Comparison of ENCODE assay signal across 22 mouse cellular contexts in the genomic region with DNA sequence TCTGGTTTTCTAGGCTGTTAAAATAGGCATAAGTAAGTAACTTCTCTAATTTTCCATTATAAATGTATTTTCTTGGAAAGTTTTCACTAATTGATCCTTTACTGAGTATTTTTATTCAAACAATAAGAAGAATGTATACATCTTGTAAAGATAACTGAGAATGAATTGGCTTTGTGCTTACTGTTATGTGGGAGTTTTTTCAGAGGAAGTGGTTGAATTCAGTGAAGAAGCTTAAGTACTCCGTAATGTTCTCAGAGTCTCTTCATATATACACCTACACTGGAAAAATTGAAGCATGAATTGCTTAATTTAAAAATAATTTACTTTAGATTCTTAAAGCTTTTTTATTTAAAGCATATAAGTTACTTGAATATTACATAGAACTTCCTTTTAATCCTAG. TPM values are rescaled to one million over a fixed set of nuclear protein-coding genes. Genes with fewer than 3 reads are reported as not detected.
DNase-seq lines count a peak whose midpoint lies in the region; ATAC-seq lines count a peak whose summit lies in the region.
"Had no signal": no experiment of that assay in that cellular context is flagged by ENCODE, and none has a peak within 500 bp of the region (broad histone marks: within the 10 kb centered on the region; RNA-seq: fewer than 3 reads in every experiment).

No protein-coding gene starts in this region.

- peak; percentile 53 for DNase-seq in CD4-positive, CD25-positive, alpha-beta regulatory T cell, adult 2 months (ENCODE audit: low read depth, low spot score)
- no peak for DNase-seq in thymus, postnatal 10 days (ENCODE audit: low spot score in 2 of 2)
- no peak for DNase-seq in thymus, postnatal 25 days
- DNase-seq in thymus, adult 18-20 months = no peak
- DNase-seq: adrenal gland, adult 2 months; adrenal gland, postnatal 10 days; adrenal gland, postnatal 25 days; cerebellum, adult 11 months; cerebellum, adult 2 months; cerebellum, adult 9-10 months; cerebellum, postnatal 10 days; cerebellum, postnatal 25 days; forebrain, postnatal 0 days had no signal

- peak; percentile 65 for ATAC-seq in activated CD4-positive, CD25-positive, alpha-beta regulatory T cell, adult 4 months
- peak; percentile 79 for ATAC-seq in inflammation-experienced regulatory T-cells, adult 6 months
- ATAC-seq: forebrain, embryonic 13.5 days; forebrain, embryonic 15.5 days; forebrain, postnatal 0 days; Patski had no signal

RNA-seq across cellular contexts. Expression of a gene that starts 23.2 kb away (rescaled TPM):
- 100 to 1,000 TPM; 133 to 141 TPM for polyA plus RNA-seq in activated CD4-positive, CD25-positive, alpha-beta regulatory T cell, adult 4 months (2017; shearing (Covaris generic))
- 100 to 1,000 TPM; 127 to 133 (median 133) TPM for polyA plus RNA-seq in inflammation-experienced regulatory T-cells, adult 6 months (2017; shearing (Covaris generic))

RNA-seq across cellular contexts. Expression of a gene that starts 58.1 kb away (rescaled TPM):
- under 1 TPM in 1 of 2 experiments, not detected in 1; 0.29 TPM for polyA plus RNA-seq in activated CD4-positive, CD25-positive, alpha-beta regulatory T cell, adult 4 months (2017; shearing (Covaris generic))
- polyA plus RNA-seq in inflammation-experienced regulatory T-cells, adult 6 months (2017; shearing (Covaris generic)) = not detected
- polyA plus RNA-seq: adrenal gland, adult 2 months; C2C12; embryonic facial prominence, embryonic 14.5 days; forebrain, embryonic 11.5 days; forebrain, embryonic 15.5 days; forebrain, postnatal 0 days; G1E had no signal
